Mouse (Mus musculus): ENCODE data around the gene Kcne3.

Gene Kcne3

DNA sequence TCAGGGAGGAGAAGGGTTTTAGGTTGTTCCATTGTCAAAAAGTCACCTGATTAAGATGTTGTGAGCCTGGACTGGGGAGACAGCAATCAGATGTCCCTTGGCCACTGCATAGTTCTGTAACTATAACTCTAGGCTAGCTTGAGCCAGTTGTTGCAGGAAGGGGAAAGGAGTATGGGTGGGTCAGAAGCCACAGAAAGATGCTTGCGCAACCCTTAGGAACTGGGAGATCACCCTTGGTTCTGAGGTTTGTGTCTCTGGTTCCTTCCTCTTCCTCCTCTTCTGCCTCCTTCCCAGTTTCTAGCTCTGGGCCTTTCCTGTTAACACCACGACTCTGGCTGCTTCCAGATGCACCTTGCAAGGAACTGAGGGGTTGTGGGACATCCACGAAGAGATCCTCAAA is 6.1 kb downstream of the Kcne3 start:
- no peak for DNase-seq (ENCODE audit: low spot score)

- no peak for DNase-seq (ENCODE audit: low spot score)
Measured at GRCm38 (mm10) chr7:100187601-100188000, 11.3 kb downstream of the Kcne3 start.

DNA sequence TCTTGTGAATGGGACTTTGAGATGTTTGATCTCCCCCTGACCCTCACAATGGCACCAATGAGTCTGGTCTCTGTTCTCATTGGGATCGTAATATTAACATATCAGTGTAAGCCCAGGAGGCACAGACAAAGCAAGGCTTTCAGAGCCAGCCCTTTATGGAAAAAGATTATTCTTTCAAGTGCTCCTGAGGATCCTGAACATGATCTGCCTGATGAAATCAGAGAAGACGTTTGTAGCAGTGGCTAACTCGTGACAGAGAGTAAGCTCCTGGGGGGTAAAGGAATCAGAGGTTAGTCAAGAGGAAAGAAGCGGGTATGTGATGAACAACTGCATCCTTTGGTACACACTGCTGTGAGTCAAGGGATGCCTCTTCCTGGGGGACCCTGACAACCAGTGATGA is 13.9 kb downstream of the Kcne3 start:
- no peak for DNase-seq (ENCODE audit: low spot score)

DNA sequence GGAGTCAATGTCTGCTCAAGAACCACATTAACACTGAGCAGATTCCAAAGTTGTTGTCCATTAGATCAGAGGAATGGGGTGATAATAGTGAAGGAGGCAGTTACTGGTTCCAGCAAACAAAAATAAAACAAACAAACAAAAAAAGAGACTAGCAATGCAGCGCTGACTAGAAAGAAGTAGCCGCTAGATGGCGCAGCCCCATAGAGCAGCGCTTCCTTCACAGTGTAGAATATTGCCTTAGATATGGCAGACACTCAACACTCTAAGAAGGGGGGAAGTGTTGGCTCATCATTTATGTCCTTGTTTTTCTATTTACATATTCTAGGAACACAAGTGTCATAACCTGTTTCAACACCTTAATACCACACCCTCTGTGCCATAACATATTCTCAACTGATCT is 14.5 kb downstream of the Kcne3 start:
- DNase-seq (ENCODE audit: low spot score): peak; percentile 35

- DNase-seq (ENCODE audit: low spot score): no peak
Measured at GRCm38 (mm10) chr7:100201191-100201590, 24.9 kb downstream of the Kcne3 start.

DNA sequence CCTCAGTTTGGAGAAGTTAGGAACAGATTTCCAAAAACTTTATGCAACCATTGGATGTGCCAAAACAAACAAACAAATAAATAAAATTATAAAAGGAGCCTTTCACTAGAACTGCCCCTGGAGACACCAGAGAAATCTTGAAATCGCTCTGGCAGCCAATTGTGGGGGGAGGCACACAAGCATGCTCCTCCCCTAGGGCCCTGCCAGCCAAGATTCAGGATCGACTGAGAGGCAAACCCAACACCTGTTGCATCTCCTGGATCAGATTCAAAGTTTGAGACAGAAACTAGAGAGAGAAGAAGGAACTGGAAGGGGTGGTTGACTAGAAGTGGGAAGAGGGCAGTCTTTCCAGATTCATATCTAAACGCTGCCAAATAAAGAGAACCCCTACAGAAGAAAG is 27.3 kb downstream of the Kcne3 start:
- DNase-seq (ENCODE audit: low spot score): no peak

DNA sequence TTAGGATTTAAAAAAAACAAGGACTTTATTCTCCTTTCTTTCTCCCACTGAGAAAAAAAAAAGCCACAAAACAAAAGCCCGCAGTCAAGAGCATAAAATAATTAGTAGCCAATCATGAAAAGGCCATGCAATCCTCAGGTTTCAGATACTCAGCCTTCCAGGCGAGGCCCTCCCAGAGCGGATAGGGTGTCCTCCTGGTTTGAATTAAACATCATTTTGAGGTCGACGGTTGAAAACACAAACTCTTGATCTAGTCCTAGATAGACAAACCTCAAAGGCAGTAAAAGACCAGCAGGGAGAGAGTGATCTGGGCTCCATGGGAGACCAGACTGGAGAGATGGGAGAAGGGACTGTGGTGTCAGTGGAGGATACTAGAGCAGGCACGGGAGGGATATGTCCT is 28.6 kb downstream of the Kcne3 start:
- DNase-seq (ENCODE audit: low spot score): no peak

GRCm38 (mm10) chr7:100206144-100206543 is 29.8 kb downstream of the Kcne3 start:
- no peak for DNase-seq (ENCODE audit: low spot score)

GRCm38 (mm10) chr7:100207886-100208285 is 31.6 kb downstream of the Kcne3 start:
- no peak for DNase-seq (ENCODE audit: low spot score)

DNA sequence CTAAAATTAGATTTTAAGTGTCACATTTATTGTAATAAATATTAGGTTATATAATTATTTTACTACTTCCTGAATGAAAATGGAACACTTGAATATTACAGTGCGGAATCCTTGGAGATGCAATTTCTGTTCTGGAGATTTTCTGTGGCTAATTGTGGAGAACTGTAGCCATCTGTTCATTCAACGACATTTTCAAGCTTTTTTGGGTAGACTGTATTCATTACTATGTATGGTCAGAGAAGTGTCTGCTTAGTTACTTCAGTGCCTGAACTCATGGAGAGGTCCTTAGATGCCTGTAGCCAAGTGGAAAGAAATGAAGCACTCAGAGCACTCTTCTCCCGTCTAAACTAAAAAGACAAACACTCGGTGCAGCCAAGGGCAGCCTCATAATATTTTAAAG is 38.0 kb downstream of the Kcne3 start:
- DNase-seq (ENCODE audit: low spot score): no peak

GRCm38 (mm10) chr7:100215116-100215732 is 38.9 kb downstream of the Kcne3 start:
- no peak for DNase-seq (ENCODE audit: low spot score)

DNA sequence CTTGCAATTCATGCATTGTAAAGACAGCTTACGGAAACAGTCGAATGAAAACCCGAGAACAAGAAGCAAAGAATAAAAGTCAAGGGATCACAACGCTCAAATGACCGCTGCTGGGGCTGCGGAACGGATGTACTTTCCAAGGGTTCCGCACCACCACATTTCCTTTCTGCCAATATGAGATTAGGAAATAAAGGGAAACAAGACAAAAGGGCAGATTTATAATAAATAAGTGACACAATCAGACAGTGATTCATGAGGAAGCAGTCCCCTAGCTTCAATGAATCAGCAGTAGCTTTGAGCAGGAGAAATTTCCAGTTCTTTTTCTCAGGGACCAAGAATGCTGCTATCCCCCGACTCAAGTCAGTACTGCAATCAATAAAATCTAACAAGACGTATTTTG is 39.7 kb downstream of the Kcne3 start:
- no peak for DNase-seq (ENCODE audit: low spot score)

DNA sequence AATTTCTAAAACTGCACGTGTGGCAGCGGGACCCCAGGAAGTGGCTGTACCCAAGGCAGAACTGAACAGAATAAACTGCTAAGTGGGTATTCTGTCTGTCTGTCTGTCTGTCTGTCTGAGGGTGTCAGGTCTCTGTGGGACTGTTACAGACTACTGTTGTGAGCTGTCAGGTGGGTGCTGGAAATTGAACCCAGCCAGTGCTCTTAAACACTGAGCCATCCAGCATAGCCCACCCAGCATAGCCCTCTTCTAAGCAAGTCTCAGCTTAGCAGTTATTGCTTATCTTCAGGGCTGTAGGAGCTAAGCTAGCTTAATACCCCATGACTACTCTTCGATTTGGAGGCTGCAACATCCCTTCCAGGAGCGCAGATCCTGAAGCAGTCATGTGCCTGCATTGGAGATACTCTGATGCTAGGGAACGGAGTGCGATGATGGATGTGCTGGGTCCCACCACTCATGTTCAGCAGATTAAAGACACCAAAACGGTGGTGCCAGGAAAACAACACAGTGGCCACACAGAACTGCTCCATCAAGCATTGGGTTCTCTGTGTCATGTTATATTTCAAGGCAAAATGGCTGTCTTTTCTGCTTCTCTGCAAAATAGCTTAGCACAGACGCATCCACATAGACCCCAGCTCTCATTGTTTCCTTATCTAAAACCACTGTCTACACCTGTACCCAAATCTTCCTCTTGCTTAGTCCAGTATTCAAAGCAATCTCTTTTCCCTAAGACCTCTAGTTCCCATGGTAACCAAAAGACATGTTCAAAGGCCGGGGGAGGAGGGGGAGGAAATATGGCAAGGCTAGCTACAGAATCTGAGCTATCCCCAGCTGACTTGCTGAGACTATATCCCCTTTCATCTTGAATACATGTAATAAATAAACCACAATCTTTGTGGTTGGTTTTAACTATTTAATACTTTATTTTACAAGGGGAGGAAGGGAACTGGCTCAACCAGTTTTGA is 40.6 kb downstream of the Kcne3 start:
- DNase-seq (ENCODE audit: low spot score): no peak

DNA sequence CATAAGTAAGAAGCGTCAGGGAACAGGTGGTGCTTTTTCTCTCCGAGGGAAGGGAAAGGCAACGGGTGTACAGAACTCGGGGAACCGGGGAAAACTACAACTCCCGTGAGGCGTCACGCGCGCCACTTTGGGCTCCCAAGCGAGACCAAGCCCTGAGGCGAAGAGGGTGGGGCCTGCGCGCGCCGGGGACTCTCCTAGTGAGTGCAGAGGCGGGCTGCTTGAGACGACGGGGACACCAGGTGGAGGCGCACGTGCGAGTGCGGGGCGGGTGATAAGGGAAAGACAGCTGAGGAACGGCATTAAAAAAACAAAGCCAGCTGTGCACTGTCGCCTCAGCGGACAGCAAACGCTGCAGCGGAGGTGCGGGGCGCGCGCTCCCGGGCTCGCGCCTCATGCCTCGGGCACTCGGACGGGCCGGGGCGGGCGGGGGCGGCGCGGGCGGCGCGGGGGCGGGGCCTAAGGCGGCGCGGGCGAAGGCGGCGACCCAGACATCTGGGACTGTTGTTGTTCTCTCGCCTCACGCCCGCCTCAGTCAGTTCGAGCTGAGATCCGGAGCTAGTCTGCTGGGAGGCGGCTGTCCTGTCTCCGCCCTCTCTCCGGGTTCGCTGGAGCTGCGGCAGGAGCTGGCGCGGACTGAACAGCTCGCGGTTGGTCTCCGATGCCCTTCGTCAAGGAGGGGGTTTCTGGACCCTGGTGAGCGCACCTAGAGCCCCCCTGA is 51.0 kb downstream of the Kcne3 start, which contains the start of gene Pgm2l1:
Pgm2l1 (plus strand) TSS at position 237 of the 718 bp plus-strand sequence.
- peak; percentile 97 for DNase-seq (ENCODE audit: low spot score)

- no peak for DNase-seq (ENCODE audit: low spot score)
Measured at GRCm38 (mm10) chr7:100227896-100228525, 51.7 kb downstream of the Kcne3 start.

- DNase-seq (ENCODE audit: low spot score): no peak
Measured at GRCm38 (mm10) chr7:100228957-100229356, 52.7 kb downstream of the Kcne3 start.

GRCm38 (mm10) chr7:100230646-100231045 is 54.3 kb downstream of the Kcne3 start:
- no peak for DNase-seq (ENCODE audit: low spot score)

DNA sequence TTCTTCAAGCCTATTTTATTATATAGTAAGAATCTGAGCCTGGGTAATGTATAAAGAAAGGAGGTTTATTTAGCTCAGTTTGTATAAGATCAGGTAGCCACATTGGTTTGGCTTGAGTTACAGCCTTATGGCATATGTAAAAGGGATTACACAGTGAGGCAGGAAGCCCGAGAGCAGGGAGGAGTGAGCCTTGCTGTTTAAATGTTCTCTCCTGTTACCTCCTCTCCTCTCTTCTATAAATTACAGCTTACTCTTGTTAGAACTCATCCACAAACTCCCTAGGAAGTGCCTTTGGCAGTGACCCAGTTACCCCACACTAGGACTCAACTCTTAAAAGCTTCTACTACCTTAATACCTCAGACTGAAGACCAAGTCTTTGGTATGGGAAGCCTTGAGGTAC is 55.4 kb downstream of the Kcne3 start:
- DNase-seq (ENCODE audit: low spot score): no peak

DNA sequence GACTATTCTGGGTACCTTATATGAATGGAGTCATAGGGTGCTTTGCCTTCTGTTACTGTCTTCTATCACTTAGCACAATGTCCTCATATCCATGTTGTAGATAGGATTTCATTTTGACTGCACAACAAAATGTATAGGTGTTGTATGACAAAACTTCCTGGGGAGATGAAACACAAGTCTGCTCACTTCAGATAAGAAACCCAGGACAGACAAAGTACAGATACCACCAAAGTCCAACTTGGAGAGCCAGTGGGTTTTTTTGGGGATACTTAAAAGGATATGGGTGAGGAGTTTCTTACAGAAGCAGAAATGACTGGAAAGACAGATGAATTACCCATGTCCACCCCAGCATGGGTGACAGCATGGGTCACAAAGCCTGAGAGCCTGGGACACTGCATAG is 57.4 kb downstream of the Kcne3 start:
- no peak for DNase-seq (ENCODE audit: low spot score)

Data from spleen, adult 12 weeks (tissue).